Mouse (Mus musculus) T-helper 2 cell (primary cell): Measurements from ENCODE around the gene Tep1.

Experiments
- in situ Hi-C: fragments of 300-600 bp; cut with MboI, MseI; formaldehyde crosslinking; loops from one replicate; pipeline ENCODE4 v1.15.1; 2025; ENCODE audit warnings: high pct_unique_total_duplicates

Tep1 gene

DNA sequence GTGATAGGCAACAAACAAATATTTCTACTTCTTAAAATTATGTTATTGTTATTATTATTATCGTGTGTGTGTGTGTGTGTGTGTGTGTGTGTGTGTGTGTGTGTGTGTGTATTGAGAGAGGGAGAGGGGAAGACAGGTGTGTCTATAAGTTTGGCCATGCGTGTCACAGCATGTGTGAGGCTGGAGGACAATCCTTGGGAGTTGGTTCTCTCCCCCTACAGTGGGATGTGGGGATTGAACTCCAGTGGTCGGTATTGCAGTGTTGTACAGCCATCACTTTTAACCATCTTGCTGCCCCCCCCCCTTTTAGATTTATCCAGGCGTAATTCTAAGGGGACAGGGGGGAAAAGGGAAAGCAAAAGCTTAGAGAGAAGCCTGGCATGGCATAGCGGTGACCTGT, 1.7 kb downstream of the Tep1 start:
- in situ Hi-C loops = loop anchor here (10.0 kb wide), 1 partner anchor 54 kb away; no protein-coding TSS in a partner anchor

DNA sequence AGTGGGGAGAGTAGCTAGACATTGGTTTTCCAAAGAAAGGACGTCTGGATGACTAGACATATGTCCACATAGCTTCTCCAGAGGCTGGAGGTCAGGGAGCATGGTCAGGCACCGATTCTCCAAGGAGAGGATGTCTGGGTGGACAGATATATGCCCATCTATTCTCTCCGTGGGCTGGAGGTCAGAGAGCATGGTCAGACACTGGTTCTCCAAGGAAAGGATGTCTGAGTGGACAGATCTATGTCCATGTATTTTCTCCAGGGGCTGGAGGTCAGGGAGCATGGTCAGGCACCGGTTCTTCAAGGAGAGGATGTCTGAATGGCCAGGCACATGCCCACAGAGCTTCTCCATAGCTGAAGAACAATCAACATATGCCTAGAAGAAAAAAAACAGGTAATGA, 2.1 kb downstream of the Tep1 start:
- in situ Hi-C loops = loop anchor here (10.0 kb wide), 1 partner anchor 53 kb away; no protein-coding TSS in a partner anchor

DNA sequence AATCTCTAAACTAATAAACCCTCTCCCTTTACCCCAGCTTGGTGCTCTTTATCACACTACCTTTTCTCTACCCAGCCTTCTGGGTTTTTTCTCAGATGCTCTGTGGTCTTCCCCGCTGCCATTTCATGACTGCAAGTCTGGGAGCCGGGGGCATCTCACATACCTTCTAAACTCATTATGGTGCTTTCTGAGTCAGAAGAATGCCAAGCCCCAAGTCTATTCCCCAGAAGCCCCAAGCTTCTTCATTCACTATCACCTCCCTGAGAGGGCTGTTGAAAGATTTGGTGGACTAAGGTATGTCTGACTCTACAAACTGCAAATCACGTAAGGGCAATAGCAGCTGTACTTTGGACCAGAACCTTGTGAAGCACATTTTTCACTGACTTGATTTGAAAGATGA, 3.4 kb downstream of the Tep1 start:
- in situ Hi-C loops = loop anchor here (10.0 kb wide), 1 partner anchor 52 kb away; no protein-coding TSS in a partner anchor

DNA sequence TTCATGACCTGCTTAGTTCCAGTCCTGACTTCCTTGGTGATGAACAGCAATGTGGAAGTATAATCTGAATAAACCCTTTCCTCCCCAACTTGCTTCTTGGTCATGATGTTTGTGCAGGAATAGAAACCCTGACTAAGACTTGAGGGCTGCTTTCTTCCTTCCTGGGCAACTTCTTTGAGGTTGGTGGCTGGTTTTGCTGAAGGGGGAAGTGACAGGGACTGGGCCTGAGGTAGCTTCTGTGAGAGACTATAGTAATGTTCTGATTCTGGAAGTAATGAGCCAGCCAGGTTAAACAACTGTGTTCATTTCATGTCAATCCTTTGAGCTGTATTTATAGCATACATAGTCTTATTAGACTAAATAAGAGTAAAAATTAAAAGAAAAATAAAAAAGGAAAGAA, 5.4 kb downstream of the Tep1 start:
- in situ Hi-C loops = loop anchor here (10.0 kb wide), 1 partner anchor 50 kb away; no protein-coding TSS in a partner anchor

DNA sequence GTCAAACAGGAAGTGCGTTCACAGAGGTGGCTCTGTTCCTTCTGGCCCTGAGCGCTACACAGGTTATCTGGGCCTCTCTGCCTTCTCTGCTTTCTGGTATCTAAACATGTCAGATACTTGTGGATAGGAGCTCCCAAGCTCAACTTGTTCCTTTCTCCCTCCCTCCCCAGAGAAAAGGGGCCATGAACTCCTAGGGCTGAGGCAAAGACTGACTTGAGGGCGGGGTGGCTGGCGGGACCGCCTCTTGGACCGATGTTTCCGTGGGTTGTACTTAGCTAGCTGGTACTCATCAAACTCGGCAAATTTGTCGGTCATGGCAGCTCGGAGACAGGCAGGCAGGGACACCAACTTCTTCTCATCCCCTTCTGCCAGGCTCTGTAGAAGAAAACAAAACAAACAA, 7.7 kb downstream of the Tep1 start:
- in situ Hi-C loops = loop anchor here (10.0 kb wide), 1 partner anchor 48 kb away; no protein-coding TSS in a partner anchor

DNA sequence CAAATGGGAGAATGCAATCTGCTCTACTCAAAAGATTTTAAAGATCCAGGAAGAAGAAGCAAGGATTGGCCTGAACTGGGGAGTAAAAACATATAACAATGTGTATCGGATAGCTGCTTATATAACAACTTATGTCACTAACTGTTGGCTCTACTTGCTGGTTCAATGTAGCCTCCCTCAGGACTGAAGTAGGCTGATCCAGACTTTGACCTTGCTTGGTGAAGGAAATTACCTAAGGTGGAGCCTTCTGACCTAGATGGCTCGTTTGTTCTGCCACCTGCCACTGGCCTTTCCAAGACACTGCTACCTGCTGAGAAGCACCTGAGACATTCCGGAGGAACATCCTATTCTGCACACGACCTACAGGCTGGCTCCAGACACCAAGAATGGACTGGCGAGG, 14.6 kb downstream of the Tep1 start:
- in situ Hi-C loops = no loop called here

DNA sequence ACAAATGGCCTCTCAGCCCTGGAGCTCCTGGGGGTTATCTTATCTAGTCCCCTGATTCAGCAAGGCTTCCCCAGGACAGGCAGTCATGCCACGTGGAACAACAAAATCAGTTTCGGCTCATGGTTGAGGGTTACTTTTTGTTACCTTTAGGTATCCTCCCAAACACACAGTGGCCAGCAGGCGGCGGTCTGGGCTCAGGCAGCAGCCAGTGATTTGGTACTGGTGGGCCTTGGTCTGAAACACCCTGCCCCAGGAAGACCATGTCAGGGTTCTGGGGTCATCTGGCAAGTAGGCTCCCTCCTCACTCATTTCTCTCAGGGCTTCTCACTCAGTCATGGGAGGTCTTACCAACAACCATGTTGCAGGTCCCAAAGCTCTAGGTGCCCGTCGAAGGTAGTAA, 33.1 kb downstream of the Tep1 start:
- in situ Hi-C loops = no loop called here

DNA sequence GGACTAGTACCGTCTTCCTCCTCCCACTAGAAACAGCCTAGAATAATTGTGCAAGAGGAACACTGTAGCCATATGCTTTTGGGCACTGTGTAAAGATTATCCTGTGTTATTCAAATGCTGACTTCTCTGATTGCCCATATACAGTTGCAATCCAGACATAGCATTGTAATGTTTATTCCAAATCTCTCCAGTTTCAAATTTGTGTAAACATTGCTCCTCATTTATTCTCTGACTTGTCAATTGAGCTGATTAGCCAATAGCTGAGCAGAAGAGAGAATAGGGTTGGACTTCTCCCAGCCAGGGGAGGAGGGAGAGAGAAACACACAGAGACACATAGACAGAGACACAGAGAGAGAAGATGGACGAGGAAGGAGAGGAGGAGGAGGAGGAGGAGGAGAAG, 35.9 kb downstream of the Tep1 start:
- in situ Hi-C loops = no loop called here

DNA sequence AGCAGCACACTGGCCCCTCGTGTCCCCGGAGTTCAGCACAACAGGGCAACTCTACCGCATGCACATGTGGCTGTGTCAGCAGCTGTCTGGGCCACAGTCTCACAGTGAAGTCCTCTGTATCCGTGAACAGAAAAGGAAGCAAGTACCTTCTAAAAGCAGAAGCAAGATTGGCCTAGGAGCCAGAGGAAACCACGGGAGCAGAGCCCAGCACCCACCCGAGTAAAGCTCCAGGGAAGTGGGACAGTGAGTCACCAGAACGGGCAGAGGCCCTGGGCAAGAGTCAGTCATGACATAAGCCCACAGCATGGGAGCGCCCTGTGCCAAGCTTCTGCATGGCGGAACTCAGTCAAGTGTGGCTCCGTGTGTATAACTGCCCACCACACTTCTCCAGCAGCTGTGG, 36.4 kb downstream of the Tep1 start:
- in situ Hi-C loops = no loop called here

DNA sequence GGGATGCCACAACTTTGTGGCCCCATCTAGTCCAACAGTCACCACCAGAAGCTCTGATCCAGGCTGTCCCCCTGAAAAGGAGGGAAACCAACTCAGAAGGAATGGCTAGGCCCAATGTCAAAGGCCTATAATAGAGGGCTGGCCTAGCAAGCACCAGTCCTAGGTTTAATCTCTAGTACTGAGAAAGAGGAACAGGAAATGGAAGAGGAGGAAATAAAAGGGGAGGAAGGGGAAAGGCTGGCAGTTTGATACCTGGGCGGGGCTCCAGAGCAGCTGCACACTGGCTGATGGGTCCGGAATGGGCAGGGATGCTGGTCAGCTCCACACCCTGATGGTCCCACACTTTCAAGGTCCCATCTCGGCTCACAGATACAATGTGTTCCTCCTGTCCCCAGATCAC, 40.5 kb downstream of the Tep1 start:
- in situ Hi-C loops = no loop called here

DNA sequence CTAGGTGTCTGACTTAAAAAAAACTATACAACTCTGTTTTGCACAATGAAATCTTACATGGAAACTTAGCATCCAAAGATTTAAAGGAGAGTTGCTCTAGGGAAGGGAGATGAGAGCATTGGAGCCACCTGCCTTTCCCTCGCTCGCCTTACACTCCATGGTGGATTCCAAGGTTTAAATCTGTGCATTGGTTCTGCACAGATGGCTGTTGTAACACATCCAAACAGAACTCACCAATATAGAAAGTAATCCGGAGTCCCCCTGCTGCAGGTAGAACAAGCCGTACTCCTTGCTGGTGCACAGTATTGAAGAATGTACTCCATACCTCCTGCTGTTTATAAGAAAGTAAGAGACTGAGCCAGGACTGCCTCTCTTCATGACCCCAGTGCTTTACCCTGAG, 43.8 kb downstream of the Tep1 start:
- in situ Hi-C loops = no loop called here

DNA sequence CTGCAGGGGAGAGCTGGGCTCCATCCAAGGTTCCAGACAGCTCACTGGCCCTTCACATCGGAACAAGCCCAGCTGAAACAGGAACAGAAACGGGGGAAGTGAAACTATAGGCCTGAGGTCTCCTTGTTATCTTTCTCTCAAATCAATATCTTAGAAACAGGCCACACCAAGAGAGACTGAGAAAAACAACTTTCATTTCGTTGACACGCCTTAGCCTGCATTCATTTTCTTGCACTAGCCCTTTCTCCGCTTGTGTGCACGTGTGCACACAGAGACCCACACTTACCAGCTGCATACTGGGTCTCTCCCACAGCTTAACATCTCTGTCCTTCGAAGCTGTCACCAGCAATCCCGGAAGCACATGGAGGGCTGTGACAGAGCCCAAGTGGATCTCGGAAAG, 46.1 kb downstream of the Tep1 start:
- in situ Hi-C loops = no loop called here

DNA sequence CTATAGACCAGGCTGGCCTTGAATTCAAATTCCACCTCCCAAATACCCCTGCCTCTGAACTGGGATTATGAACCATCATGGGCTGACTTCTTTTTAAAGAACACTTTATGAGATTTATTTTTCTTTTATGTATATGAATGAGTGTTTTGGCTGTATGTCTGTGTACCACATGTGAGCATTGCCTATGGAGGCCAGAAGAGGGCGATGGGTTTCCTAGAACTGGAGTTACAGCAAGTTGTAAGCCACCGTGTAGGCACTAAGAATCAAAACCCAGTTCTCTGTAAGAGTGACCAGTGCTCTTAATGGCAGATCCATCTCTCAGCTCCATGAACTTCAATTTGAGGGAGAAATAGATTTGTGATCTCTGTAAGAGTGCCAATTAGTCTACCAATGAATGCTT, 47.1 kb downstream of the Tep1 start:
- in situ Hi-C loops = no loop called here

DNA sequence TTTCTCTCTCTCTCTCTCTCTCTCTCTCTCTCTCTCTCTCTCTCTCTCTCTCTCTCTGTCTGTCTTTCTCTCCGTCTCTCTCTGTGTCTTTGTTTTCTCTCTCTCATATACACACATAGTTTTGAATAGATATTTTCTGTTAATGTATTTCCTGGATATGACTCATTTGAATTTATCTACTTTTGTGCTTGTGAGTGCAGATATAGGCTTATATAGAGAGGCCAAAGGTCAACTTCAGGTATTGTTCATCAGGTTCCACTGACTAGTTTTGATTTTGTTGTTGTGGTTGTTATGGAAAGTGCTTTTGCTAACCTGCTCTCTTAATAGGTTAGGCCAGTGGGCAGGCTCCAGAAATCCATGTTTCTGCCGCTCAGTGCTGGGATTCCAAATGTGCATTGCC, 57.3 kb downstream of the Tep1 start:
- in situ Hi-C loops = loop anchor here (10.0 kb wide), 2 partner anchors 52 to 112 kb away; partner anchors contain the start of genes Apex1 and Osgep

DNA sequence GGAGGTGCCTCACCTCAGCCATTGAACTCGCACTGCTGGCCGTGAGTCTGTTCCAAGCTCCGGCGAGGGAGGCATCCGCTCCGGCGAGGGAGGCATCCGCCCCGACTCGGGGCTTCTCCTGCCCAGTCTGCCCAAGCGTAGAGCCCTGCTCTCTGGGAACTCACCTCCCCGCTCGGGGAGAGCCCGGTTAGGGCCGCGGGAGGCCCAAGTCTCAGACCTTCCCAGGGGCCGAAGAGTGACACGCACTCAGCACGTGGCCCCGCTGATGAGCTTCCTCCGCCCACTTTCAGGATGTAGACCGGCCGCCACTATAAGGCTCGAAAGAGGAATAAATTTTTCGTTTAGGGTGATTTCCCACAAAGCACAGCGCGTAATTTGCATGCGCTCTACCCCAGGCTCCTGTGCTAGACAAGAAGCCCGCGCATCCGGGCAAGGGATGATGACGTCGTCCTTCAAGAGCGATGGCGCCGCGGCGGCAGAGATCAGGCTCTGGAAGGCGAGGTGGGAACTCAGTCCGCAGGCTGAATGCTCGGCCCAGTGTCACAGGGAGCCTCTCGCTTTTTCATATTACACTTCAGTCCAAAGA, 62.8 kb downstream of the Tep1 start, which contains the start of the genes Ccnb1ip1 and Parp2:
Gene Ccnb1ip1 (minus strand): TSS at position 246 of the 586 bp plus-strand sequence.
Gene Parp2 (plus strand): TSS at position 355 of the 586 bp plus-strand sequence.
- in situ Hi-C loops = loop anchor here (10.0 kb wide), 1 partner anchor 257 kb away; no protein-coding TSS in a partner anchor

DNA sequence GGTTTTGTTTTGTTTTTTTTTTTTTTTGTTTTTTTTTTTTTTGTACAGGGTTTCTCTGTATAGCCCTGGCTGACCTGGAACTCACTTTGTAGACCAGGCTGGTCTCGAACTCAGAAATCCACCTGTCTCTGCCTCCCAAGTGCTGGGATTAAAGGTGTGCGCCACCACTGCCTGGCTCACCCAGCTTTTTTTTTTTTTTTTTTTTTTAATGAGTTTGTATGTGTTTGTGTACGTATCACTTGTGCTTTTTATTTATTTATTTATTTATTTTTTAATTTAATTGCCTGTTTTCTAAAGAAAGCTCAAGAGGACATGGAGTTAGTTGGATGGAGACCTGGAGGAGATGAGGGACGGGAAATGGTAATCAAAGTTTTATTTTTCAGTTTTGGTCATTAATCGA, 63.9 kb downstream of the Tep1 start:
- in situ Hi-C loops = loop anchor here (10.0 kb wide), 1 partner anchor 258 kb away; no protein-coding TSS in a partner anchor

DNA sequence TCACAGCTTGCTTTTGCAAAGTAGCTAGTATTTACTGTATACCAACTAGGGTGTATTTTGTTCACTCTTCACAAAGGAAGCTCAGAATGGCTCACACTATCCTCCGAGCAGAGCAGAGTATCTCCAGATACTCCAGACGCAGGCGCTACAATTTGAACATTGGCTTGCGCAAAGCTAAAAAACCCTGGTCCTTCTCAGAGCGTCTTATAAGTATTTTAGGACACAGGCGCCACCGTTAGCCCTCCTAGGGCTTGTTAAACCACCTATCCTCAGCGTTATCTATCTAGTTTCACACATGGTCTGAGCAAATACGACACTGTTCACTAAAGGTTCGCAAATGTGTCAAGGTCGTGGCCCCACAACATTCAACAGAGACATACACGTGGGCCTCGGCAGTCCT, 65.7 kb downstream of the Tep1 start:
- in situ Hi-C loops = loop anchor here (10.0 kb wide), 1 partner anchor 260 kb away; no protein-coding TSS in a partner anchor

DNA sequence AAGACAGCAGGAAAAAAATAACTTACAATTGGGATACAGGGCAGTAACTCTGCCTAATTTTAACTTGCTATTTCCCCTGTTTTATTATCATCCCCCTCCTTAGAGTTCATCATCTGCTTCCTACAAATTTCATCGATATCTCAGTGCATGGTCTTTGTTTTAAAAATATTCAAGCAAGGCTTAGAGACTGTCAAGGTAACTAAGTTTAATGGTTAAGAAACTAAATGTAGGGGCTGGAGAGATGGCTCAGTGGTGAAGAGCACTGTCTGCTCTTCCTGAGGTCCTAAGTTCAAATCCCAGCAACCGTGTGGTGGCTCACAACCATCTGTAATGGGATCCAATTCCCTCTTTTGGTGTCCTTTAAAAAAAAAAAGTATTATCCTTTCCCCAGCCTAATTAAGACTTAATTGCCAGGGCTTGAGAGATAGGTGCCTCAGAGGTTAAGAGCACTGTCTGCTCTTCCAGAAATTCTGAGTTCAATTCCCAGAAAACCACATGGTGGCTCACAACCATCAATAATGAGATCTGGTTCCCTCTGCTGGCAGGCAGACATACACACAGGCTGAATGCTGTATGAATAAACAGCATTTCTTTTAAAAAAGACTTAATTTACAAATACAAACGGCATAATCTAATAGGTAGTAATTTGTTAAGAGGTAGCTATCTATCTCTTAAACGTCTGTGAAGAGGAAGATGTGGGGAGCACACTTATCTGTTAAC, 67.4 kb downstream of the Tep1 start:
- in situ Hi-C loops = loop anchor here (10.0 kb wide), 1 partner anchor 262 kb away; no protein-coding TSS in a partner anchor

DNA sequence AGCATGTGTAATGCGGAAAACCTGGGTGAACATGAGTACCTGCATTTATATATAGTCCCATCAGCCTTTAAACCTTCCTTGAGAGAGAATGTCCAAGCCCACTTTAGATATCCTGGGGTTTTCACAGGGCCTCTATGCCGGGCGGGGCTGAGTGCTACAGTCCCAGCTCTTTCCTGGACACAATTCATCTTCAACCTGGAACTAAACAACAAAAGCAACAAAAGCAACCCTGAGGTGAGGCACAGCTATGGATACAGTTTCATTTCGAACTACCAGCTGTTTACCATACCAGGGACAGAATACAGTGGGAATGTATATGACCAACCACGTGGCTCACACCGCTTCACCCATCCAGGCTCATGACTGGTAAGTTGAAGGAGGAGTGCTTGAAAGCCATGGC, 67.9 kb downstream of the Tep1 start:
- in situ Hi-C loops = loop anchor here (10.0 kb wide), 1 partner anchor 262 kb away; no protein-coding TSS in a partner anchor

DNA sequence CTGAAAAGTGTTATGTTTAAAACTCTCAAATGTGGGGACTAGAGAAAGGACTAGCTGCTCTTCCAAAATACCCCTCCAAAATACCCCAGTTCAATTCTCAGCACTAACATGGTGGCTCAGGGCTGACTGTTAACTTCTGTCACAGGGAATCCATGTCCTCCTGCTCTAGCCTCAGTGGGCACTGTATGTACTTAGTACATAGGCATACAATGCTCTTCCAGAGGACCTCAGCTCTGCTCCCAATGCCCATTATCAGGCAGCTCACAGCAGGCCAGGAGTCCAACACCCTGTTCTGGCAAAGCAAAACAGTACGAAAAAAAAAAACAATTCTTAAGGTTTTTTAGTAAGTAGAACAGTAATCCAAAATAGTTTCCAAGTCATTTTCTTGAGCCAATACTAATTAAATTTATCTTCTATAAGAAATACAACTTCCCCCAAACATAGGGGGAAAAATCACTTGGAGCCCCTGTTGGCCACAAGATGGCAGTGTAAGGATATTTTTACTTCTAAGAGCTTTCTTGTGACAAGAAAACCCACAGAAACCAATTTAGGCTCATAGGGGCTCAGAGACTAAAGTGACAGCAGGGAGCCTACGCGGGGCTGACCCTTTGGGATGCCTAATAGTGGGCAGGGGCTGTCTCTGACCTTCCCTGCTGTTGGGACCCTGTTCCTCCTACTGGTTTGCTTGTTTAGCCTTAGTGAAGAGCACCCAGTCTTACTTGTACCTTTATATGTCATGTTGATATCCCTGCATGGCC, 70.7 kb downstream of the Tep1 start:
- in situ Hi-C loops = loop anchor here (10.0 kb wide), 1 partner anchor 265 kb away; no protein-coding TSS in a partner anchor

DNA sequence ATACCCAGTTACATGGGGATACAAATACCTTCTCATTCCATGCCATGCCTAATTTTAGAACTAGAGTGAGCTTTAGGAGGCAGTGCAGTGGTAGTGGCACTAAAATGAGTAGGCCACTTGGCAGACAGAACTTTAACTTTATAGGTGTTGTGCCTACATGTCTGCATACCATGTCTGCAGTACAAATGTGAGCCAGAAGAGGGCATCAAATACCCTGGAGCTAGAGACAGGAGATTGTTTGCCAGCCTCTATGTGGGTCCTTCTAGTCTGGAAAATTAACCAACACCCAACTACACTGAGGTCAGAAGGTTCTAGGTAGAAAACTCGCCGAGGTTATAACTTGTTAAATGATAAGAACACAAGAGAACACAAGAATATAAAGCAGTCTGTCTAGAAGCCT, 71.8 kb downstream of the Tep1 start:
- in situ Hi-C loops = no loop called here

DNA sequence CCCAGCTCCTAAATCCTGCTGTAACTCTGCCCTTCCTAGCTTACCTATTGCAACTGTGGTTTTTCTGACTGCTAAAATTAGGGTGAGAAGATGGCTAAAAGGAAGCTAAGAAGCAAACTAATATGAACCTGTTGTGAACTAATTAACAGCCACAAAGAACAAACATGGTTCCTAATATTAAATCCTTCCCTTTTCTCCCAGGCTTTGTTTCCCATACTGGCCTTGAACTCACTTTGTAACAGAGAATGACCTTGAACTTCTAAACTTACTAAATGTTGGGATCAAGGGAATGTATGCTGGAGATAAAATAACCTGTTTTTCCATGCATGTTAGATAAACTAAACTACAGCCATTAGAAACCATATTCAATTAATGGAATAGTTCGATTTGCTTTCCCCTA, 73.9 kb downstream of the Tep1 start:
- in situ Hi-C loops = no loop called here
